Mouse (Mus musculus): ENCODE data around the gene Creb1. TPM values are rescaled to one million over a fixed set of nuclear protein-coding genes. Genes with fewer than 3 reads are reported as not detected.

Creb1 gene
- polyA plus RNA-seq, 1 experiment from 2014 or later: 8.6 TPM

DNA sequence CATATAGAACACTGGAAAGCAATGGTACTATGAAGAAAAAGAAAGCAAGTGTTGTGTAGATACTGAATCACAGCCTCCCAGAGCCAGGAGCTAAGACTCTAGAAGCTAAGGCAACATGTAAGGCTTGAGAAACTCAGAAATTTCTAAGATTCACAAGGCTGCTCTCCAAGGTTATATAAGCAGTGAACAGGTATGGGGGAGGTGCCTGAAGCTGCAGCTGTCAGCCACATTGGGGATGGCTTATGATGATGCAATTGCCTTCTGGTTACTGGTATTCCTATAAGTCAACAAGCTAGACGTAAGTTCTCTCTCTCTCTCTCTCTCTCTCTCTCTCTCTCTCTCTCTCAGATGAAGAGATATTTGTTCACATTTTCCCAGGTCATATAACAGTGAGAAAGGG is 9.3 kb upstream of the Creb1 start:
- TF ChIP-seq CTCF (IDR thresholded peaks at IDR 0.05; ENCODE audit: low read depth): no peak
- H3K27ac ChIP-seq (ENCODE audit: low read depth, low read length): no peak overlapping the region
- H3K4me2 ChIP-seq (replicated peaks; ENCODE audit: low read depth): no peak overlapping the region
- no peaks in the 10 kb centered on the region for H3K36me3 ChIP-seq (ENCODE audit: control insufficient read depth, insufficient read depth)
- no peaks in the 10 kb centered on the region for H3K4me1 ChIP-seq (replicated peaks; ENCODE audit: control insufficient read depth, insufficient read depth, low read length)
- H3K27me3 ChIP-seq (replicated peaks; ENCODE audit: control insufficient read depth, insufficient read depth, low read length): no peaks in the 10 kb centered on the region
- H3K4me3 ChIP-seq (ENCODE audit: low read depth, low read length): no peak overlapping the region
- no peak for ATAC-seq
- no peak overlapping the region for H3K9ac ChIP-seq (ENCODE audit: low read depth, low read length)
- 42% methylated on average over 1 of the region's 1 CpGs for WGBS
- H3K9me3 ChIP-seq (ENCODE audit: control insufficient read depth): no peaks in the 10 kb centered on the region

DNA sequence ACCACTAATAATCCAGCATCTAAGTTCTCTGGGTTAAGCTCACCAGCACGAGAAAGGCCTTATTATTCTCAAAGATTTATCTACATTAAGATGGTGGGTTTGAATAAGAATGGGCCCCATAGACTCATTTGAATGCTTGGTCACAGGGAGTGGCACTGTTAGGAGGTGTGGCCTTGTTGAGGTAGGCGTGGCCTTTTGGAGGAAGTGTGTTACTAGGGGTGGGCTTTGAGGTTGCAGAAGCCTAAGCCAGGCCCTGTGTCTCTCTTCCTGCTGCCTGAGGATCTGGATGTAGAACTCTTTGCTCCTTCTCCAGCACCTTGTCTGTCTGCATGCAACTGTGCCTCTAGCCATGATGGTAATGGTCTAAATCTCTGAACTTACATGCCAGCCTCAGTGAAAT is 7.8 kb upstream of the Creb1 start:
- ATAC-seq: no peak
- H3K27ac ChIP-seq (ENCODE audit: low read depth, low read length): no peak overlapping the region
- TF ChIP-seq CTCF (IDR thresholded peaks at IDR 0.05; ENCODE audit: low read depth): no peak
- H3K36me3 ChIP-seq (ENCODE audit: control insufficient read depth, insufficient read depth): no peaks in the 10 kb centered on the region; the same call in 1 of the 2 replicates
- H3K4me3 ChIP-seq (ENCODE audit: low read depth, low read length): no peak overlapping the region
- no peaks in the 10 kb centered on the region for H3K9me3 ChIP-seq (ENCODE audit: control insufficient read depth)
- no peak overlapping the region for H3K4me2 ChIP-seq (replicated peaks; ENCODE audit: low read depth)
- H3K9ac ChIP-seq (ENCODE audit: low read depth, low read length): no peak overlapping the region
- H3K27me3 ChIP-seq (replicated peaks; ENCODE audit: control insufficient read depth, insufficient read depth, low read length): no peaks in the 10 kb centered on the region
- 87% methylated on average over 2 of the region's 2 CpGs for WGBS
- no peaks in the 10 kb centered on the region for H3K4me1 ChIP-seq (replicated peaks; ENCODE audit: control insufficient read depth, insufficient read depth, low read length)

DNA sequence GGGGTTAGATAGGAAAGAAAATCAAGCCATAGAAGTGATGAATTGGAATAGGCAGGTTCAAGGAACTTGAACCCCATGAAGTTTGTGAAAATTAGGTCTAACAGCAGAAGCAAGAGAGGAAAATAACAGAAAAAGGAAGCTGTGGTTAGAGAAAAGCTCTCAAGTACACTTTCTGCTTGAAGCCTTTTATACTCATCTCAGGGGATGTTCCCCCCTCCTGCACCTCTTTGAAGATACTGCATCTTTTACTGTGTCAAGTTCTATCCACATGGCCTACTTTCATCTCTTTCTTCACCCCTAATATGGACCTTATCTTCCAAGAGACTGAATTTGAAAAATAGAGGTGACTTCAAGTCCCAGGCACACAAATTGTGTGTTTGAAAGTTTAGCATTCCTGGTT is 4.8 kb upstream of the Creb1 start:
- no peak overlapping the region for H3K9ac ChIP-seq (ENCODE audit: low read depth, low read length)
- H3K9me3 ChIP-seq (ENCODE audit: control insufficient read depth): no peaks in the 10 kb centered on the region
- H3K4me3 ChIP-seq (ENCODE audit: low read depth, low read length): no peak overlapping the region
- no peaks in the 10 kb centered on the region for H3K4me1 ChIP-seq (replicated peaks; ENCODE audit: control insufficient read depth, insufficient read depth, low read length)
- H3K27me3 ChIP-seq (replicated peaks; ENCODE audit: control insufficient read depth, insufficient read depth, low read length): no peaks in the 10 kb centered on the region
- H3K27ac ChIP-seq (ENCODE audit: low read depth, low read length): no peak overlapping the region
- no peak for ATAC-seq
- TF ChIP-seq CTCF (IDR thresholded peaks at IDR 0.05; ENCODE audit: low read depth): no peak
- no peak overlapping the region for H3K4me2 ChIP-seq (replicated peaks; ENCODE audit: low read depth)
- H3K36me3 ChIP-seq (ENCODE audit: control insufficient read depth, insufficient read depth): no peaks in the 10 kb centered on the region; the same call in 1 of the 2 replicates

DNA sequence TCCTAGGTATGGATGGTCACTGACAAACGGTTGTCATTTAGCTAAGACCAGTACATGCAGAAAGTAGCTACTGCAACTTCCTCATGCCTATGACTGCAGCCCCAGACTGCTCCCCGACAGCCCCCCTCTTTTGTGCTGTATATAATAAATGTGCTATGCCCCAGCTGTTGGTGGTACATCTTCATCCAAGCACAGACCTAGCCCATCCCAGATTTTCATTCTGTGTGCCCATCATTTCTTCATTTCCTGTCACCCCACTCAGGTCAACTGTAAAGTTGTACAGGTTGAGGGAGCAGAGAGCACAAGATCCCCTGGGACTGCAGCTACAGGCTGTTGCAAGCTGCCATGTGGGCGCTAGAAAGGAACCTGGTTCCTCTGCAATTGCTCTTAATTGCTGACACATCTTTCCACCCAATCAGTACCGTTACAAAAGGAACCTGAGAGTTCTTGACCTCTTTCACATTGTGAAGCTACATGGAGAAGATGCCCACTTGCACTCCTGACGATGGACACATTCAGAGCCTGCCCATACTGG is 2.6 kb upstream of the Creb1 start:
- 82% methylated on average over 5 of the region's 5 CpGs for WGBS
- no peak for ATAC-seq
- TF ChIP-seq CTCF (IDR thresholded peaks at IDR 0.05; ENCODE audit: low read depth): no peak

DNA sequence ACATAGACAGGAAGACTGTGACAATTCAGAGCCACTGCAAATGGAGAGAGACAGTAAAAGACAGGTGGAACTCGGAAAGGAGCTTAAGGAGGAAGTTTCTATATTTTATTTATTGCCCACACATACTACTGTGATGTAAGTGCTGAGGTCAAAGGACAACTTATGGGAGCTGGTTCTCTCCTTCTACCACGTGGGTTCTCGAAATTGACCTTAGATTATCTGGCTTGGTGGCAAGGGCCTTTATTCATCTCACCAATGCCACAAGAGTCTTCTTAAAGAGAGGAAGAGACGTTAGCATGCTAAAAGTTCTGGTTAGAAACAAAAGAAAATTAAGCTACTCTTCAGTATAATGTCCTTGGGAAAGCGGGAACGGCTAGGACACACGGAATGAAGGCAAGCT is 897 bp upstream of the Creb1 start:
- Histone ChIP-seq H3K4me3 (ENCODE audit: low read depth, low read length) (peak overlapping the region; percentile 82), H3K27ac (ENCODE audit: low read depth, low read length) (peak overlapping the region; percentile 99), H3K4me2 (replicated peaks; ENCODE audit: low read depth) (peak overlapping the region; percentile 93), H3K4me1 (replicated peaks; ENCODE audit: control insufficient read depth, insufficient read depth, low read length) (no peaks in the 10 kb centered on the region), H3K27me3 (replicated peaks; ENCODE audit: control insufficient read depth, insufficient read depth, low read length) (no peaks in the 10 kb centered on the region), H3K9ac (ENCODE audit: low read depth, low read length) (peak overlapping the region; percentile 98), H3K36me3 (ENCODE audit: control insufficient read depth, insufficient read depth) (no peaks in the 10 kb centered on the region; the same call in 1 of the 2 replicates), H3K9me3 (ENCODE audit: control insufficient read depth) (no peaks in the 10 kb centered on the region)
- 5% methylated on average over 7 of the region's 7 CpGs for WGBS
- no peak for TF ChIP-seq CTCF (IDR thresholded peaks at IDR 0.05; ENCODE audit: low read depth)
- peak; percentile 26 for ATAC-seq

More for the DNA sequence above, 2.6 kb upstream of the Creb1 start:
- H3K36me3 ChIP-seq (ENCODE audit: control insufficient read depth, insufficient read depth): no peaks in the 10 kb centered on the region; the same call in 1 of the 2 replicates
- no peaks in the 10 kb centered on the region for H3K27me3 ChIP-seq (replicated peaks; ENCODE audit: control insufficient read depth, insufficient read depth, low read length)
- H3K4me3 ChIP-seq (ENCODE audit: low read depth, low read length): no peak overlapping the region
- H3K9ac ChIP-seq (ENCODE audit: low read depth, low read length): no peak overlapping the region
- H3K4me1 ChIP-seq (replicated peaks; ENCODE audit: control insufficient read depth, insufficient read depth, low read length): no peaks in the 10 kb centered on the region
- no peak overlapping the region for H3K27ac ChIP-seq (ENCODE audit: low read depth, low read length)
- no peaks in the 10 kb centered on the region for H3K9me3 ChIP-seq (ENCODE audit: control insufficient read depth)
- H3K4me2 ChIP-seq (replicated peaks; ENCODE audit: low read depth): no peak overlapping the region

DNA sequence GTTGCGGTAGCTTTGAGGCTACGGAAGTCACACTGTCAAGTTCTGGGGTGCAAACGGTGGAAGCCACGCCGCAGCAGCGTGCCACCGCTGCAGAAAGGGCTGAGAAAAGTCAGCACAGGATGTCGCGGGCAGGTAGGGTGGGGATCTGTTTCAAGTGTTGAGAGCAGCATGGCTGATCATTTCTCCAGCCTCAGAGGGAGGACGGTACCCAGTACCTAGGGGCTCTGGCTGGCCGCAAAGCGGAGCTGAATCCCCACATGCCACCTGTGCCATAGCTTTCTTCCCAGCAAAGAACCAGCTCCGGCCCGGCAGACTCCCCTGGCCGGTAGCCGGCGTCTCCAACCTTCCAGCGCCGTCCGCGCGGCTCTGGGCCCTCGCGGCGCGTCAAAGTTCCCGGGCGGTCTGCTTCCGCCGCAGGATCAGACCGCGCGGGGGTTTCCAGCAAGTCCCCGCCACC is 350 bp upstream of the Creb1 start:
- Histone ChIP-seq H3K4me1 (replicated peaks; ENCODE audit: control insufficient read depth, insufficient read depth, low read length) (no peaks in the 10 kb centered on the region), H3K4me2 (replicated peaks; ENCODE audit: low read depth) (peak overlapping the region; percentile 93), H3K9ac (ENCODE audit: low read depth, low read length) (peak overlapping the region; percentile 98), H3K36me3 (ENCODE audit: control insufficient read depth, insufficient read depth) (no peaks in the 10 kb centered on the region; the same call in 1 of the 2 replicates), H3K27me3 (replicated peaks; ENCODE audit: control insufficient read depth, insufficient read depth, low read length) (no peaks in the 10 kb centered on the region), H3K9me3 (ENCODE audit: control insufficient read depth) (no peaks in the 10 kb centered on the region), H3K27ac (ENCODE audit: low read depth, low read length) (peak overlapping the region; percentile 99), H3K4me3 (ENCODE audit: low read depth, low read length) (peak overlapping the region; percentile 82)
- ATAC-seq: peak; percentile 54
- TF ChIP-seq CTCF (IDR thresholded peaks at IDR 0.05; ENCODE audit: low read depth): no peak
- under 1% methylated on average over 34 of the region's 34 CpGs for WGBS

Measured in intestine, postnatal 0 days (tissue).